Mouse (Mus musculus) hindbrain, embryonic 11.5 days (tissue): ENCODE measurements around the gene Nlrp14. TPM values are rescaled to one million over a fixed set of nuclear protein-coding genes. Genes with fewer than 3 reads are reported as not detected.

Experiments
- ATAC-seq: fragments of 200-750 bp; cut with Nextera tagmentation; 2 replicates; pipeline ENCODE4 v1.8.0; 2017; ENCODE audit warnings: mild to moderate bottlenecking, moderate TSS enrichment, moderate library complexity; ENCODE audit not compliant: low FRiP score
- DNase-seq: peaks from one replicate; pipeline ENCODE4 v3.0.0-alpha.2; 2015; ENCODE audit warnings: low spot score
- H3K27ac ChIP-seq: fragments of 300-500 bp; sonication (generic); 2 replicates; pipeline ENCODE4 v1.5.1; 2014; ENCODE audit warnings: mild to moderate bottlenecking, low read depth, low read length
- H3K27me3 ChIP-seq: fragments of 300-500 bp; sonication (generic); 2 replicates; pipeline ENCODE4 v1.6.1; 2014; ENCODE audit warnings: mild to moderate bottlenecking, low read length, moderate library complexity, mixed read lengths; ENCODE audit not compliant: control insufficient read depth, insufficient read depth
- H3K36me3 ChIP-seq: fragments of 300-500 bp; sonication (generic); 2 replicates; pipeline ENCODE4 v1.6.1; 2014; ENCODE audit warnings: mild to moderate bottlenecking, low read length, moderate library complexity, mixed read lengths; ENCODE audit not compliant: control insufficient read depth, insufficient read depth
- H3K4me1 ChIP-seq: fragments of 300-500 bp; sonication (generic); replicated peaks from 2 replicates; pipeline ENCODE4 v1.6.1; 2014; ENCODE audit warnings: low read length, mixed read lengths; ENCODE audit not compliant: control insufficient read depth, insufficient read depth
- H3K4me2 ChIP-seq: fragments of 300-500 bp; sonication (generic); replicated peaks from 2 replicates; pipeline ENCODE4 v1.6.1; 2014; ENCODE audit warnings: mild to moderate bottlenecking, low read depth, low read length
- H3K4me3 ChIP-seq: fragments of 300-500 bp; sonication (generic); 2 replicates; pipeline ENCODE4 v1.5.1; 2014; ENCODE audit warnings: low read depth, low read length
- H3K9ac ChIP-seq: fragments of 300-500 bp; sonication (generic); 2 replicates; pipeline ENCODE4 v1.6.1; 2014; ENCODE audit warnings: low read depth, low read length
- H3K9me3 ChIP-seq: fragments of 300-500 bp; sonication (generic); 2 replicates; pipeline ENCODE4 v1.6.1; 2016; ENCODE audit warnings: low read length; ENCODE audit not compliant: control insufficient read depth
- WGBS: fragments of 180-500 bp; shearing (Covaris S2); extraction: QIAGEN DNeasy Blood & Tissue Kit; methylation state at CpG from one replicate; pipeline ENCODE4 v1.1.7; 2014; 5-methylcytosine and 5-hydroxymethylcytosine counted together
- polyA plus RNA-seq: library from polyadenylated mRNA; unstranded; fragments of >200 nt; fragmentation: Nextera tagmentation; extraction: Ambion mirVana; gene quantifications from 2 replicates; pipeline ENCODE4 v1.2.1, GENCODE M21; 2014

The Nlrp14 gene
- polyA plus RNA-seq, 1 experiment from 2014 or later = not detected

DNA sequence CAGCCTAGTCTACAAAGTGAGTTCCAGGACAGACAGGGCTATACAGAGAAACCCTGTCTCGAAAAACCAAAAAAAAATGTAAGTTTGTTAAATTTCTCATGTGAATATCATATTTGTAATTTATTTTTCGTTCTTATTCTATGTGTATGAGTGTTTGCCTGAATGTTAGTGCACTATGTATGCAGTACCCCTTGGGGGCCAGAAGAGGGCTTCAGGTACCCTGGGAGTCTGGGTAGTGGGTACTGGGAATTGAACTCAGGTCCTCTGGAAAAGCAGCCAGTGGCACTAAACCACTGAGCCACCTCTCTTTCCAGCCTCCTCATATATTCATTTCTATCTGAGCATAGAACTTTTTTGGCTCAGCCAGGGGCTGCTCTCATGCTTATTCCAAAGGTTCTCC, 50.1 kb downstream of the Nlrp14 start:
- H3K27ac ChIP-seq = no peak overlapping the region
- no peak overlapping the region for H3K4me3 ChIP-seq
- DNase-seq = no peak
- H3K4me2 ChIP-seq = no peak overlapping the region
- no peaks in the 10 kb centered on the region for H3K36me3 ChIP-seq
- 75% methylated on average over 2 of the region's 2 CpGs for WGBS
- no peak overlapping the region for H3K9ac ChIP-seq
- no peaks in the 10 kb centered on the region for H3K27me3 ChIP-seq
- no peak for ATAC-seq
- no peaks in the 10 kb centered on the region for H3K9me3 ChIP-seq
- no peaks in the 10 kb centered on the region for H3K4me1 ChIP-seq

DNA sequence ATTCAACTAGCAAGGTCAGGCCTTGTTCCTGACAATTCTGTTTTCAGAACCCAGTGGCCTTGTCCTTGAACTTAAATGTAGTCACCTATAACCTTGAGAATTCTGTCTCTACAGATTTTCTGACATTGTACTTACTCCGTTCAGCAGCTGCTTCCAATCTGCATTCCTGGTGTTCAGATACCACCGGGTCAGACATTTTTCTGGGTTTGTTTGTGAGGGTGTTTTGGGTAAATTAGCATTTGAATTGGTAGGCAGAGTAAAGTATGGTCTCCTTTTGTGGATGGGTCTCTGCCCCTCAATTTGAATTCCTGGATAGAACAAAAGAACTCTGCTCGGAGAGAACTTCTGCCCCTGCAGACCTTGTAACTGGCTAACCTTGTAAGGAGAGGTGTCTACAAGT, 70.1 kb downstream of the Nlrp14 start:
- no peaks in the 10 kb centered on the region for H3K9me3 ChIP-seq
- no peaks in the 10 kb centered on the region for H3K4me1 ChIP-seq
- no peak overlapping the region for H3K4me2 ChIP-seq
- H3K4me3 ChIP-seq = no peak overlapping the region
- peak; percentile 66; the same call in 1 of the 2 replicates for ATAC-seq
- H3K9ac ChIP-seq = no peak overlapping the region
- no peaks in the 10 kb centered on the region for H3K27me3 ChIP-seq
- peak; percentile 4 for DNase-seq
- H3K27ac ChIP-seq = no peak overlapping the region
- WGBS = 22% methylated on average over 3 of the region's 3 CpGs
- H3K36me3 ChIP-seq = no peaks in the 10 kb centered on the region

DNA sequence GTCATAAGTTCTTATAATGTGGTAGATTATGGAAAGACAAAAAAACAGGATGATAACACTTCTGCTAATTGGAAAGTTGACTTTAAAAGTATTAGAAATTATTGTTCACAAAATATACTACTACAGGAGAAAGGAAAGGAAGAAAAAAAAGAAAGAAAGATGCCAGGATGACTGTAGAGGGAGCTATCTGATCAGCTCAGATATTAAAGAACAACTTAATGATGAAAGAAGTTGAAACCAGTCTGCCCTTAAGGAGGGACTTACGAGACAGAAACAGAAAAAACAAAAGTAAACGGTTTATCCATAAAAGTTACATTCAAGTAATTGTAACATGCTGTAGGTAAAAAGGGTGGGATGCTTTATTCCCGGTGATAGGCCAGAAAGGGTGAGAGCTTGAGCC, 70.7 kb downstream of the Nlrp14 start:
- WGBS = 75% methylated on average over 3 of the region's 3 CpGs
- DNase-seq = no peak
- H3K4me1 ChIP-seq = no peaks in the 10 kb centered on the region
- H3K27me3 ChIP-seq = no peaks in the 10 kb centered on the region
- no peaks in the 10 kb centered on the region for H3K36me3 ChIP-seq
- ATAC-seq = no peak
- H3K9me3 ChIP-seq = no peaks in the 10 kb centered on the region
- H3K4me3 ChIP-seq = no peak overlapping the region
- H3K27ac ChIP-seq = no peak overlapping the region
- no peak overlapping the region for H3K9ac ChIP-seq
- no peak overlapping the region for H3K4me2 ChIP-seq

DNA sequence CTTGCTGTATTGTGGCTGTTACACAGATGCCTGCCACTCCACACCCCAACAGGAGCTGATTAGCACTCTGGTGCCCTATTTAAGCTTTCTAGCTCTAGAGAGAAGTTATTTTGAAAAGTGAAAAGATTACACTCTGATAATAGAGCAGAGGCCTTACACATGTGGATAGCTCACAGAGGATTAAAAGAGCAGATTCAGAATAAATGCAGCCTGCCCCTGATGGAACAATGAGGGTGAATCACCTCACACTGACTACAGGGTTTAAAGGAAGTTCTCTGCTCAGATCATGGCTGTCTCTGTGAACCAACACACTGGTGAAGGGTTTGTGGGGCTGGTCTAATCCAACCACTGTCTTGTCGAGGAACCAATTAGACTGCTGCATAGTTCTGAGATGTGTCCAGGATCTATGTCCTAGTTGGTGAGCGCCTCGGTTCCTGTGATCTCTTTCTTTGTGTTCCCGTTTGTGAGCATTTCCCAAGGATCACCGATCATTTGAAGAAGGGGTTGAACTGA, 74.6 kb downstream of the Nlrp14 start:
- H3K27me3 ChIP-seq = no peaks in the 10 kb centered on the region
- WGBS = 92% methylated on average over 5 of the region's 5 CpGs
- no peaks in the 10 kb centered on the region for H3K36me3 ChIP-seq
- ATAC-seq (no peak), DNase-seq (no peak)
- no peaks in the 10 kb centered on the region for H3K9me3 ChIP-seq
- no peaks in the 10 kb centered on the region for H3K4me1 ChIP-seq
- H3K4me2 ChIP-seq = no peak overlapping the region
- H3K9ac ChIP-seq = no peak overlapping the region
- H3K4me3 ChIP-seq = no peak overlapping the region
- no peak overlapping the region for H3K27ac ChIP-seq

Other genes starting within 250 kb of the Nlrp14 start
- gene Olfr709-ps1, start 234.8 kb upstream of the Nlrp14 start, polyA plus RNA-seq = not detected in 2 replicates
- not detected in 2 replicates for gene Olfr710, start 218.7 kb upstream of the Nlrp14 start, polyA plus RNA-seq
- gene Olfr6, start 203.1 kb upstream of the Nlrp14 start, polyA plus RNA-seq = not detected in 2 replicates
- not detected in 2 replicates for gene Olfr711, start 191.5 kb upstream of the Nlrp14 start, polyA plus RNA-seq
- gene Olfr2, start 160.9 kb upstream of the Nlrp14 start, polyA plus RNA-seq = not detected in 2 replicates
- not detected in 2 replicates for gene Olfr713, start 135.8 kb upstream of the Nlrp14 start, polyA plus RNA-seq
- not detected in 2 replicates for gene Olfr714, start 96.0 kb upstream of the Nlrp14 start, polyA plus RNA-seq
- not detected in 2 replicates for gene Olfr17, start 73.8 kb upstream of the Nlrp14 start, polyA plus RNA-seq
- not detected in 2 replicates for gene Olfr715b, start 56.6 kb upstream of the Nlrp14 start, polyA plus RNA-seq
- gene Olfr715, start 35.9 kb upstream of the Nlrp14 start, polyA plus RNA-seq = not detected in 2 replicates
- gene Olfr716, start 28.7 kb upstream of the Nlrp14 start, polyA plus RNA-seq = not detected in 2 replicates
- not detected in 2 replicates for gene Rbmxl2, start 42.5 kb downstream of the Nlrp14 start, polyA plus RNA-seq
- 4.4 and 4.8 TPM in 2 replicates for gene Syt9, start 203.7 kb downstream of the Nlrp14 start, polyA plus RNA-seq